Mouse (Mus musculus): ENCODE data around the gene Med29. TPM values are rescaled to one million over a fixed set of nuclear protein-coding genes. Genes with fewer than 3 reads are reported as not detected.

Gene Med29
- total and polyA plus RNA-seq, 3 experiments = 31.1 to 39.6 TPM; not detected in 1

GRCm38 (mm10) chr7:28372251-28373108 lies 20.0 kb downstream of the Med29 start, which contains the start of gene Plekhg2 (continued):
- TF ChIP-seq ZMIZ1 (IDR thresholded peaks at IDR 0.05; ENCODE audit: low read depth, low read length) (no peak; the same call in 1 of the 2 replicates), MYC (IDR thresholded peaks at IDR 0.05; ENCODE audit: low read depth, low read length) (no peak), KAT2A (conservative IDR thresholded peaks at IDR 0.05; ENCODE audit: low read depth, low read length) (no peak; the same call in 1 of the 2 replicates), TAL1 (IDR thresholded peaks at IDR 0.05; ENCODE audit: low read length) (no peak)

GRCm38 (mm10) chr7:28371514-28371989 lies 21.0 kb downstream of the Med29 start:
- no peaks in the 10 kb centered on the region for H3K27me3 ChIP-seq (ENCODE audit: control insufficient read depth in 1 of 2, insufficient read depth in 2 of 2, low read length in 2 of 2)
- H3K9ac ChIP-seq (ENCODE audit: control insufficient read depth, low read depth, low read length, poor library complexity, severe bottlenecking) = peak overlapping the region; percentile 88
- H3K4me3 ChIP-seq (ENCODE audit: control insufficient read depth in 1 of 2, insufficient read depth in 1 of 2, low read depth in 2 of 2, low read length in 2 of 2) = peak overlapping the region; percentile 62 to 79
- H3K79me2 ChIP-seq (ENCODE audit: control insufficient read depth, insufficient read depth, low read length, poor library complexity) = peaks cover 2% of the 10 kb centered on the region; the same call in 1 of the 2 replicates
- no peak overlapping the region for H3K27ac ChIP-seq (ENCODE audit: control insufficient read depth, low read depth, low read length)
- no peaks in the 10 kb centered on the region for H3K9me3 ChIP-seq (replicated peaks; ENCODE audit: insufficient read depth, low read length)
- H3K36me3 ChIP-seq (ENCODE audit: control insufficient read depth in 1 of 2, insufficient read depth in 2 of 2, low read length in 2 of 2) = peaks cover 0 to 7% of the 10 kb centered on the region in 2 experiments; a peak in 2 of 4 replicates
- TF ChIP-seq UBTF (IDR thresholded peaks at IDR 0.05; ENCODE audit: borderline replicate concordance, insufficient read depth, low read depth, low read length) = 0 out of 2 replicates have a peak, but pooled peaks have one; percentile 63
- TF ChIP-seq TCF12 (IDR thresholded peaks at IDR 0.05; ENCODE audit: low read depth, low read length) = no peak
- peak; percentile 50 for DNase-seq (ENCODE audit: low read depth, low spot score)
- H3K4me1 ChIP-seq (ENCODE audit: control insufficient read depth in 1 of 2, insufficient read depth in 2 of 2, low read length in 2 of 2) = peaks cover 0 to 10% of the 10 kb centered on the region in 2 experiments; a peak in 2 of 4 replicates

GRCm38 (mm10) chr7:28370977-28371513 lies 21.5 kb downstream of the Med29 start:
- Histone ChIP-seq H3K9me3 (replicated peaks; ENCODE audit: insufficient read depth, low read length) (no peaks in the 10 kb centered on the region), H3K9ac (ENCODE audit: control insufficient read depth, low read depth, low read length, poor library complexity, severe bottlenecking) (peak overlapping the region; percentile 88), H3K4me3 (ENCODE audit: control insufficient read depth in 1 of 2, insufficient read depth in 1 of 2, low read depth in 2 of 2, low read length in 2 of 2) (peak overlapping the region; percentile 62 to 79), H3K4me1 (ENCODE audit: control insufficient read depth in 1 of 2, insufficient read depth in 2 of 2, low read length in 2 of 2) (peaks cover 0 to 9% of the 10 kb centered on the region in 2 experiments; a peak in 2 of 4 replicates), H3K79me2 (ENCODE audit: control insufficient read depth, insufficient read depth, low read length, poor library complexity) (peaks cover 2% of the 10 kb centered on the region; the same call in 1 of the 2 replicates), H3K36me3 (ENCODE audit: control insufficient read depth in 1 of 2, insufficient read depth in 2 of 2, low read length in 2 of 2) (peaks cover 0 to 3% of the 10 kb centered on the region in 2 experiments; a peak in 2 of 4 replicates), H3K27ac (ENCODE audit: control insufficient read depth, low read depth, low read length) (no peak overlapping the region), H3K27me3 (ENCODE audit: control insufficient read depth in 1 of 2, insufficient read depth in 2 of 2, low read length in 2 of 2) (no peaks in the 10 kb centered on the region)
- no peak for TF ChIP-seq NRF1 (IDR thresholded peaks at IDR 0.05; ENCODE audit: insufficient read depth, low read depth, low read length, poor library complexity, severe bottlenecking)
- no peak for TF ChIP-seq ETS1 (IDR thresholded peaks at IDR 0.05; ENCODE audit: low read depth, low read length)
- TF ChIP-seq TCF12 (IDR thresholded peaks at IDR 0.05; ENCODE audit: low read depth, low read length) = no peak
- TF ChIP-seq GABPA (IDR thresholded peaks at IDR 0.05; ENCODE audit: low read depth, low read length) = no peak
- TF ChIP-seq RAD21 (IDR thresholded peaks at IDR 0.05; ENCODE audit: low read depth, low read length) = no peak
- no peak for TF ChIP-seq RCOR1 (IDR thresholded peaks at IDR 0.05; ENCODE audit: low read depth, low read length)
- no peak for TF ChIP-seq TBP (IDR thresholded peaks at IDR 0.05; ENCODE audit: low read depth, low read length)
- TF ChIP-seq USF1 (IDR thresholded peaks at IDR 0.05; ENCODE audit: low read depth, low read length) = no peak
- no peak for TF ChIP-seq CHD2 (IDR thresholded peaks at IDR 0.05; ENCODE audit: low read length)
- TF ChIP-seq E2F4 (IDR thresholded peaks at IDR 0.05; ENCODE audit: borderline replicate concordance, low read depth, low read length) = no peak
- no peak for TF ChIP-seq CTCF (IDR thresholded peaks at IDR 0.05 in 2 of 3, conservative IDR thresholded peaks at IDR 0.05 in 1 of 3; ENCODE audit: control insufficient read depth in 1 of 3, insufficient read depth in 1 of 3, low read depth in 2 of 3, low read length in 3 of 3, poor library complexity in 1 of 3, severe bottlenecking in 1 of 3)
- no peak for TF ChIP-seq ZKSCAN1 (IDR thresholded peaks at IDR 0.05; ENCODE audit: low read depth, low read length)
- no peak for TF ChIP-seq MXI1 (IDR thresholded peaks at IDR 0.05; ENCODE audit: low read depth, low read length)
- TF ChIP-seq JUND (IDR thresholded peaks at IDR 0.05; ENCODE audit: low read depth, low read length) = no peak
- TF ChIP-seq MYC (IDR thresholded peaks at IDR 0.05; ENCODE audit: low read depth, low read length) = no peak
- no peak for DNase-seq (ENCODE audit: low read depth, low spot score)
